Mouse (Mus musculus) c-Kit-positive CD71-positive TER-119-positive erythroid progenitor cells, embryonic 14.5 days (primary cell): Measurements from ENCODE around the gene Vldlr.

Experiments used
- DNase-seq: peaks from one replicate; pipeline ENCODE4 v3.0.0-alpha.2; 2013; ENCODE audit warnings: low spot score

The Vldlr gene

GRCm38 (mm10) chr19:27216318-27216717 is at the start of gene Vldlr:
Vldlr (plus strand) TSS chr19:27216484.
- no peak for DNase-seq

- no peak for DNase-seq
Observed at GRCm38 (mm10) chr19:27167601-27168319, 48.5 kb upstream of the Vldlr start.

- DNase-seq: no peak
Observed at GRCm38 (mm10) chr19:27173836-27174235, 42.4 kb upstream of the Vldlr start.

- no peak for DNase-seq
Observed at GRCm38 (mm10) chr19:27175617-27176016, 40.7 kb upstream of the Vldlr start.

GRCm38 (mm10) chr19:27176558-27176957 is 39.7 kb upstream of the Vldlr start:
- DNase-seq: no peak

- no peak for DNase-seq
Observed at GRCm38 (mm10) chr19:27178195-27178807, 38.0 kb upstream of the Vldlr start.

GRCm38 (mm10) chr19:27180351-27181122 is 35.7 kb upstream of the Vldlr start:
- DNase-seq: no peak

GRCm38 (mm10) chr19:27183511-27183910 is 32.8 kb upstream of the Vldlr start:
- no peak for DNase-seq

GRCm38 (mm10) chr19:27203711-27204238 is 12.5 kb upstream of the Vldlr start:
- no peak for DNase-seq

- DNase-seq: no peak
Observed at GRCm38 (mm10) chr19:27210991-27211390, 5.3 kb upstream of the Vldlr start.

- no peak for DNase-seq
Observed at GRCm38 (mm10) chr19:27215596-27215995, 688 bp upstream of the Vldlr start.

- DNase-seq: no peak
Observed at GRCm38 (mm10) chr19:27216767-27217403, 601 bp downstream of the Vldlr start.

GRCm38 (mm10) chr19:27217404-27217940 is 1.2 kb downstream of the Vldlr start:
- DNase-seq: no peak

- DNase-seq: no peak
Observed at GRCm38 (mm10) chr19:27217941-27218411, 1.7 kb downstream of the Vldlr start.

- DNase-seq: no peak
Observed at GRCm38 (mm10) chr19:27218561-27219262, 2.4 kb downstream of the Vldlr start.

GRCm38 (mm10) chr19:27219586-27219985 is 3.3 kb downstream of the Vldlr start:
- DNase-seq: no peak

- DNase-seq: no peak
Observed at GRCm38 (mm10) chr19:27223046-27223445, 6.8 kb downstream of the Vldlr start.

- no peak for DNase-seq
Observed at GRCm38 (mm10) chr19:27224356-27224755, 8.1 kb downstream of the Vldlr start.

GRCm38 (mm10) chr19:27226626-27227025 is 10.3 kb downstream of the Vldlr start:
- DNase-seq: no peak

- no peak for DNase-seq
Observed at GRCm38 (mm10) chr19:27227131-27227530, 10.8 kb downstream of the Vldlr start.

- no peak for DNase-seq
Observed at GRCm38 (mm10) chr19:27228254-27228653, 12.0 kb downstream of the Vldlr start.
